Mouse (Mus musculus) left cerebral cortex, adult 2 months (tissue): ENCODE measurements around the gene Col27a1. TPM values are rescaled to one million over a fixed set of nuclear protein-coding genes. Genes with fewer than 3 reads are reported as not detected.

ENCODE experiments used
- DNase-seq, 2 experiments: peaks; one replicate each; pipeline ENCODE4 v3.0.0; 2021 to 2022; ENCODE audit warnings: low spot score in 2 of 2, mixed read lengths in 1 of 2; ENCODE audit errors: extremely low spot score in 1 of 2
- H3K27ac ChIP-seq: fragments of 200-600 bp; 2 replicates; pipeline ENCODE4 v1.8.1; 2022
- H3K4me3 ChIP-seq: fragments of 200-600 bp; 2 replicates; pipeline ENCODE4 v1.8.1; 2022
- CTCF ChIP-seq: fragments of 200-600 bp; IDR thresholded peaks from 2 replicates; pipeline ENCODE4 v1.8.1; 2022; ENCODE audit warnings: antibody characterized with exemption, mild to moderate bottlenecking, moderate library complexity
- intact Hi-C: fragments of 180-260 bp; cut with DNase I; formaldehyde crosslinking; loops from one replicate; pipeline ENCODE4 v1.15.1; 2025
- total RNA-seq, 2 experiments: library from RNA; stranded (reverse); gene quantifications; 2 replicates each; pipeline ENCODE4 v1.2.3; 2021

The Col27a1 gene
- total RNA-seq, 2 experiments from 2014 or later, result 4.6 to 4.9 TPM

DNA sequence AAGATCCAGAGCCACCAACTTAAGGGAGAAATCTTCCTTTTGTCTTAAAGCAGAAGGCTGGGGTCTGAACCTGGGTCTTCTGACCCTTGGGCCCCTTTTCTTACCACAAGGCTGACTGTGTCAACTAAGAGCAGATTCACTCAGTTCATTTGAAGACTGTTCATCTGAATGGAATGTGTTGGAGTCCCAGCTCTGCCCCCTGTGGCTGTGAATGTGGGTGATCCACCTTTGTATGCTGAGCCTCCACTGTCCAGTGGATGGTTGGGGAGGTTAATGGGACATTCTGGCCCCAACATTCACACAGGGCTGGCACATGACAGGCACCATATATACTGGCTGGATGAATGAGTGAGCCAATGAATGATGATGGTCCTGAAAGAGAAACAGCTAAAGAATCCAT lies 34.2 kb downstream of the Col27a1 start:
- DNase-seq, result no peak
- no peak overlapping the region for H3K4me3 ChIP-seq
- H3K27ac ChIP-seq, result no peak overlapping the region
- intact Hi-C loops, result no loop called here
- no peak for TF ChIP-seq CTCF

DNA sequence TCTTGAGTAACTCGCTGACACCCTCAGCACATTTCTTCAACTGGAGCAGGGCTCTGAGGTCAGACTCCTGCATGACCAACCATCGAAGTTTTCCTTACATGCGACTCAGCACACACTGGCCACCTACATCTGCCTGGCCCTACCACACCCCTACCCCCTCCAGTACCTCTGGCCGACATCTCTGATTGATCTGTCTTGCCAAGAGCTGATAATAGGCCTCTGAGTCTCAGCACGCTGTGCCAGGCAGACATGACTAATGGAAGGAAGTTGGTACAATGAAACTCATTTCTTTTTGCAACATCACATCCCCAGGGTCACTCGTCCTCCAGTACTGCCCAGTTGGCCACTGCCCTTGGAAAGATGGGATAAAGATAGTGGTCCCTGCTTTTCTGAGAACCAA lies 35.1 kb downstream of the Col27a1 start:
- Histone ChIP-seq H3K4me3 (no peak overlapping the region), H3K27ac (no peak overlapping the region)
- intact Hi-C loops, result no loop called here
- no peak for DNase-seq
- no peak for TF ChIP-seq CTCF

DNA sequence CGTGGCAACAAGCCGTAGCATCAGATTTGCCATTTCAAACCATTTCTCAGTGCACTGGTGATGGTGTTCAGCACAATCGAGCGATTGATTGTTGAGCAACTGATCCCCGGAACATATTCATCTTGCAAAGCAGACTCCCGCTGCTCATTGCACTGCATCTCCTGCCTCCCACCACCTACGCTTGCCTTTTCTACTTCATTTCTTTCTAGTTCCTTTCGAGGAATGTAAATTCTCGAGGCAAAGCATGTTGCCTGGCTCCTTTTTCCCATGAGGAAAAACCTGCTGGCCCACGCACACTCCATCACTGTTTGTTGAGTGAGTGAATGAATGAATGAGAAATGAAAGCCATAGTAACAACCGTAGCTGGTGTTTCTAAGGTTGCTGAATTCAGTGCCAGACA lies 38.0 kb downstream of the Col27a1 start:
- TF ChIP-seq CTCF, result no peak
- peak in 1 of 2 experiments; percentile 41 for DNase-seq
- intact Hi-C loops, result loop anchor here (5.0 kb wide), 1 partner anchor 41 kb away; no protein-coding TSS in a partner anchor
- no peak overlapping the region for H3K4me3 ChIP-seq
- H3K27ac ChIP-seq, result no peak overlapping the region

DNA sequence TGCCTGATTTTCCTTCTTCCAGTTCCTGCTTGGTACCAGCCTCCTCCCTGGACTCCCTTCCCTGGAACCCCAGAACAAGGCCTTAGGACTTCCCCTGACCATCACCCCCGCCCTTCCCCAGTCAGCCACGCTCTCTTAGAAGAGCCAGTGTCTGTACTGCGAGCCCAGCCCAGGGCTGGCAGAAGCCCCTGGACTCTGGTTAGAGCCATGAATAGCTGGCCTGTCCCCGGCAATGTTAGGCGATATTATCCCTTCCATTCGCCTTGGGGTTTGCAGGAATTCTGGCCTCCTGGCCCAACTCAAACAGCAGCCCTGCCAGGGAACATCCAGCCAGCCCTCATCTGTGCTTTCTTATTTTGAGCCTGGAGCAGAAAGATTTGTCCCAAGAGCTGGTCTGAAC lies 39.9 kb downstream of the Col27a1 start:
- intact Hi-C loops, result loop anchor here (5.0 kb wide), 1 partner anchor 39 kb away; no protein-coding TSS in a partner anchor
- Histone ChIP-seq H3K4me3 (no peak overlapping the region), H3K27ac (no peak overlapping the region)
- TF ChIP-seq CTCF, result no peak
- no peak for DNase-seq

DNA sequence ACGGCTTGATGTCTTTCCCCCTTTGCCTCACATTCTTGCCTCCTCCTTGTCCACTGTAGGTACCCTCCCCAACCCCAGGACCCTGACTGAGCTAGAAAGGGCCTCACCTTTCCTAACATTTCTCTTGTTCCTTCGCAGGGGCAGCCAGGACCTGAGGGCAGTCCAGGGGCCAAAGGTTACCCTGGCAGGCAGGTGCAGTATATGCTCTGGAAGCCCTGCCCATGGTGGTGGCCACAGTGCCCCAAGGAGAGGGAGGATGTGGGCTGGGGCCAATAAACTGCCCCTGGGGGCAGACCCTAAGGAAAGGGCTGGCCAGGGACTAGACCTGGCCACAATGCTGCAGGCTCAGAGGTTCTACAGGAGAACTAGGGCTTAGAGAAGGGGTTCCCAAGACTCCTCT lies 40.3 kb downstream of the Col27a1 start:
- intact Hi-C loops, result loop anchor here (5.0 kb wide), 1 partner anchor 38 kb away; no protein-coding TSS in a partner anchor
- no peak for DNase-seq
- Histone ChIP-seq H3K27ac (no peak overlapping the region), H3K4me3 (no peak overlapping the region)
- TF ChIP-seq CTCF, result no peak

DNA sequence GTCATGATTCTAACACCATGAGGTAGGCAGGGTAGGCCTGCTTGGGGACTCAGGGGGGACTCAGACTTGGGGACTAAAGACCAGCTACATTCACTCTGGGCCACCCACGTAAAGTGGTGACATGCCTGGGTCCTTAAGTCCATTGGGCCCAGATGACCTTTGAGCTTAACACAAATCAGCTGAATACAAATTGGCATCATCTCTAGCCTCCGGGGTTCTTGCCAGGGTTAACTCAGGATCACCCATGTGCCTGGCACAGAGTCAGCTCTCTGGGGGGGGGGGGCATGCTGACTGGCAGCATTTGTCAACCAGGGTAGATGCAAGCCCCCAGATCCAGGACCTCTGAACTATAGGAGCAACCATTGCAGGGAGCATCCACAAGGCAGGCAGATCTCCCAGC lies 42.6 kb downstream of the Col27a1 start:
- no peak for DNase-seq
- Histone ChIP-seq H3K27ac (no peak overlapping the region), H3K4me3 (no peak overlapping the region)
- TF ChIP-seq CTCF, result no peak
- intact Hi-C loops, result no loop called here

DNA sequence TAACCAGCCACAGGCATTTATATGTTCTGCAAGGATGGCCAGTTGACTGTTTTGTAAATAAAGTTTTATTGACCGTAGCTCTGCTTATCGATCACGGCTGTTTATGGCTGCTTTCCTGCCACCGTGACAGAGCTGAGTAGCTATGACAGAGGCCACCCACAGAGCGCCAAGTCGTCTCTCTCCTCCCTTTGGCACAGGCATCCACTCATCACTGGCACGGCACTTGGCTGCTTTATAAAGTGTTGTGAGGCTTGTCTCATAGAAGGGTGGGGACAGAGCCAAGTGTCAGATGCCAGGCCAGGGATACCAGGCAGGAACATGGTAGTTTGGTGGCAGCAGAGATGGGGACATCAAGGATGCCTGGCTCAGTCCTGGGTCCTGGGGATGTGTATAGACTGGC lies 43.5 kb downstream of the Col27a1 start:
- Histone ChIP-seq H3K27ac (no peak overlapping the region), H3K4me3 (no peak overlapping the region)

DNA sequence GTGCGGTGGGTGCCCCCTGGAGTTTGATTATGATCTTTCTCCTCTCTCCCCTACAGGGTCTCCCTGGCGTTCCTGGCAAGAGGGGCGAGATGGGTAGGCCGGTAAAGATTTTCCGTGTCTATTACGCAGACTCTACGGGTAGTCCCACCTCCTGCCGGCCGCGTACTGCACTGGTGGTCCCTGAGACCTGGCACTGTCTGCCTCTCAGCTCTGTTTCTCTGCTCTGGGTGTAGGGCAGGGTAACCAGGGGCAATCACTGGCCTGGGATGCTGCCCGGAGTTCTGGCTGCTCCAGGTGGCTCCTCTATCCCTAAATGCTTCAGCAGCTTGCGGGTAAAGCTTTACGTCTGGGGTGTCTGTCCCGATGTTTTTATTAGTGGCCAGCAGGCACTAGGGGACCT lies 44.3 kb downstream of the Col27a1 start:
- intact Hi-C loops, result no loop called here
- no peak for DNase-seq
- peak; percentile 4; the same call in 1 of the 2 replicates for TF ChIP-seq CTCF

More for the DNA sequence above, 43.5 kb downstream of the Col27a1 start:
- DNase-seq, result no peak
- TF ChIP-seq CTCF, result no peak
- intact Hi-C loops, result no loop called here

DNA sequence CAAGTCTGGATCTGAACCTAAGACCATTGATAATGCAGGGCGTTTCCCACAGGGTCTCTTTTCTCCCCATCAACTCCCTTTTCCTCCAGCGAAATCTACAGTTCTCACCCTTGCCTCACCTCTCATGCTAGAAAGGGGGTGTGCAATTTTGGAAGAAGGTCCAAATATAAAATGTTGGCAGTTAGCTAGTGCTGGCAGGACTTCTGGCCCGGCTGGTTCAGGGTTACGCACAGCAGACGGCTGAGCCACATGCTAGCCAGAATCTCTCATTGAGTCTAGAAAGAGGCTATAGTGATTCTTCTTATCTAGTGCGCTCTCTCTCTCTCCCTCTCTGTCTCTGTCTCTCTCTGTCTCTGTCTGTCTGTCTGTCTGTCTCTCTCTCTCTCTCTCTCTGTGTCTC lies 45.3 kb downstream of the Col27a1 start:
- H3K4me3 ChIP-seq, result no peak overlapping the region
- no peak for TF ChIP-seq CTCF
- H3K27ac ChIP-seq, result no peak overlapping the region
- intact Hi-C loops, result no loop called here
- DNase-seq, result no peak

More for the DNA sequence above, 44.3 kb downstream of the Col27a1 start:
- H3K27ac ChIP-seq, result no peak overlapping the region
- H3K4me3 ChIP-seq, result no peak overlapping the region

DNA sequence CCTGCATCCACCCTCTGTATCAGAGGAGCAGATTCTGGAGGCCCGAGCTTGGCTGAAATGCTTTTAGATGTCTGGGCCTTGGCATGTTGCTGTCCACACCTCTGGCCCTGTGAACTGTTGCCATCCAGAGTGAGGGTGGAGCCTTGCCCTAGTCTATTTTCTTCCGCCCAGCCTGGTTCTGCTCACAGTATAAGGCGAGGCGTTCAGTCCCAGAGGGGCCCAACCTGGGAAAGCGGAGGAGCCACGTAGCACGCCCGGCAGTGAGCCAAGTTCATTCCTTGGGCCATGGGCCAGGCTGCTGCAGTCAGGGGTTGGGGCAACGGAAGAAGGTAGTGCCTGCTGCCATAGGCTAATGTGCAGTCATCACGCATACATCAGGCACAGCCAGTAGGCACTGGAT lies 46.7 kb downstream of the Col27a1 start:
- TF ChIP-seq CTCF, result no peak
- intact Hi-C loops, result no loop called here
- Histone ChIP-seq H3K4me3 (no peak overlapping the region), H3K27ac (no peak overlapping the region)
- no peak for DNase-seq

DNA sequence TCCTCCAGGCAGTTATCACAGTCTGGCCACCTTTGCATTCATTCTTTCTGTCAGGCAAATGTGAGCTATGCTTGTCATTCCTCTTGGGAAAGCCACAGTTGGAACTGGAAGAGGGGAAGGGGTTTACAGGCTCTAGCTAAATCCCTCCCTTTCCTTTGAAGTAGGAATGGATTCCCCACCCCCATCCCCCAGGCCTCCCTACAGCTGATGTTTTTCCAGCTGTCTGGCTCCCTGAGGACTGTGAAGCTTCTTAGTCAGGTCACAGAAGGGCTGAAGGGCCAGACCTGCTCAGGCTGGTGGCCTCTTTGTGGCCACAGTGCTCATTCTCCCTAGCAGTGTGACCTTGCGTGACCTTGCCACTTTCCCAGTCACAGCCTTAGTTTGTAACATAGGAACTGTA lies 49.1 kb downstream of the Col27a1 start:
- Histone ChIP-seq H3K27ac (no peak overlapping the region), H3K4me3 (no peak overlapping the region)
- no peak for TF ChIP-seq CTCF
- intact Hi-C loops, result no loop called here
- no peak for DNase-seq

DNA sequence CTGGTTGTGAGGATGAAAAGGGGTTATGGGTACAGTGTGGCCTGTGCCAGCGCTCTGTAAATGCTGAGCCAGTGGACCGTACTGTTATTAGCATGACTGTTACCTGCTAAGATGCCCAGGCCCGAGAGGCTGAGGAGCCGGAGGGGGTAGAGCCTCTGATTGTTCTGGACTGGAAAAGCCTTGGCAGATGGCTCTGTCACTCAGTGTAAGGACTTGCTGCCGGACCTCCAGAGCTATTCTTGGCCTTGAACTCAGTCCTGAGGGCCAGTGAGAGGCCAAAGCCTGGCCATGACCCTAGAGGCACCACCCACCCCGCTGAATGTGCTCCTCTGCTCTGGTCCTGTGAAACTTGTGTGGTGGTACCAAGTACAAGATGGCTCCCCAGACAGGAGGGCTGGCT lies 52.5 kb downstream of the Col27a1 start:
- no peak for TF ChIP-seq CTCF

DNA sequence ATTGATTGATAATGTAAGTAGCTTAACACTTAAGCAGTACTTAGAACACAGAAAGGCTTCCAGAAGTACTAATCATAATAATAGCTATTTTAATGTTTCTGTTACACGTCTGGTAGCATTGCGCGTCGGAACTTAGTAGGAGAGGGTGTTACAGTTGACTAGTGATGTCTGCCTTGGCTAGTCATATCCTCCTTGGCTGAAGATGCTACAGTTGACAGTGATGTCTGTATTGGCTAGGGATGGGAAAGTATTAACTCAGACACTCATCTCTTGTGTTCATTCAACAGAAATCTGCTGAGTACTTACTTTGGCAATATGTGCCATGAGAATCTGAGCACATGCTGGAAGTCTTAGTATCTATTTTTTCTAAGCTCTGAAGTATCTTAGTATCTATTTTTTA lies 53.3 kb downstream of the Col27a1 start:
- TF ChIP-seq CTCF, result no peak
- DNase-seq, result no peak
- intact Hi-C loops, result no loop called here

More for the DNA sequence above, 52.5 kb downstream of the Col27a1 start:
- DNase-seq, result no peak
- intact Hi-C loops, result no loop called here
- Histone ChIP-seq H3K4me3 (no peak overlapping the region), H3K27ac (no peak overlapping the region)

DNA sequence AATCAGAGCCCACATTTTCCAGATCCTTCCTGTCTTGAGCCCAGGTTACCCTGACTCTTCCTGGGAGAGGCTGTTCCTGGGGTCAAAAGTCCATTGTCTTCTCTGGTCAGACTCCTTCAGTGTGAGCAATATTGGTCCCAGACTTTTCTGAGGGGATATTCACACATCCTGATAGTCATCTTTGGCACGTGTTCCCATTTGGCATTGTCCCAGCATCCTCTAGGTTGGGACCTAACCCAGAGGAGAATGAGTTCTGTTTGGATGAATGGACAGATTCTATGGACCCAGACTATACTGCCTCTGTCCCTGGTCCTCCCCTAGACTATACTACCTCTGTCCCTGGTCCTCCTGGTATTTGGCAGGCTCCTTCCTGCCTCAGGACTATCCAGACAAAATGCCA lies 53.8 kb downstream of the Col27a1 start:
- intact Hi-C loops, result no loop called here

More for the DNA sequence above, 53.3 kb downstream of the Col27a1 start:
- H3K27ac ChIP-seq, result no peak overlapping the region
- no peak overlapping the region for H3K4me3 ChIP-seq

More for the DNA sequence above, 53.8 kb downstream of the Col27a1 start:
- Histone ChIP-seq H3K4me3 (no peak overlapping the region), H3K27ac (no peak overlapping the region)
- DNase-seq, result no peak
- no peak for TF ChIP-seq CTCF
